Mouse (Mus musculus): Measurements from ENCODE around the gene Acaca. TPM values are rescaled to one million over a fixed set of nuclear protein-coding genes. Genes with fewer than 3 reads are reported as not detected.

Gene Acaca
- polyA plus RNA-seq, 1 experiment: 1,135 TPM

GRCm38 (mm10) chr11:84243562-84243961 lies 114.1 kb downstream of the Acaca start:
- Histone ChIP-seq H3K4me1 (ENCODE audit: control insufficient read depth, insufficient read depth, insufficient read length, low read length) (no peaks in the 10 kb centered on the region), H3K27ac (replicated peaks; ENCODE audit: low read depth, low read length) (no peak overlapping the region), H3K4me3 (ENCODE audit: insufficient read depth, low read depth, low read length) (no peak overlapping the region)

DNA sequence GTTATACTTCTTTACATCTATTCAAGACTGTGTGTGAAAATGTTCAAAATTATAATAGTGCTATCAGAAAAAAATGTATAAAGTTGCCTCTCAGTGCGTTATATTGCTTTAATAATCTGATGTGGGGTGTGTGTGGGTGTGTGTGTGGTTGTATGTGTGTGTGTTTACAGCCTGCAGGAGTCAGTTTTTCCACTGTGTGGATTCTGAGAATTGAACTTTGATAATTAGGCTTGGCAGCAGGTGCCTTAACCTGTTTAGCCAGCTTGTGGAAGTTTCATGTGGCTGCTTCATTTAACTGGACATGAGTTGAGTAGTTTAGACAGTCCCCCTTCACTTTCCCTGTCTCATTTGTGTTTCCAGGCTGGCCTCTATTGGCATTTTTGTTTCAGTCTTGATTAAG lies 117.9 kb downstream of the Acaca start:
- H3K4me3 ChIP-seq (ENCODE audit: insufficient read depth, low read depth, low read length): no peak overlapping the region
- no peaks in the 10 kb centered on the region for H3K4me1 ChIP-seq (ENCODE audit: control insufficient read depth, insufficient read depth, insufficient read length, low read length)
- H3K27ac ChIP-seq (replicated peaks; ENCODE audit: low read depth, low read length): no peak overlapping the region

GRCm38 (mm10) chr11:84251170-84251569 lies 121.7 kb downstream of the Acaca start:
- Histone ChIP-seq H3K4me3 (ENCODE audit: insufficient read depth, low read depth, low read length) (no peak overlapping the region), H3K27ac (replicated peaks; ENCODE audit: low read depth, low read length) (no peak overlapping the region), H3K4me1 (ENCODE audit: control insufficient read depth, insufficient read depth, insufficient read length, low read length) (no peaks in the 10 kb centered on the region)

DNA sequence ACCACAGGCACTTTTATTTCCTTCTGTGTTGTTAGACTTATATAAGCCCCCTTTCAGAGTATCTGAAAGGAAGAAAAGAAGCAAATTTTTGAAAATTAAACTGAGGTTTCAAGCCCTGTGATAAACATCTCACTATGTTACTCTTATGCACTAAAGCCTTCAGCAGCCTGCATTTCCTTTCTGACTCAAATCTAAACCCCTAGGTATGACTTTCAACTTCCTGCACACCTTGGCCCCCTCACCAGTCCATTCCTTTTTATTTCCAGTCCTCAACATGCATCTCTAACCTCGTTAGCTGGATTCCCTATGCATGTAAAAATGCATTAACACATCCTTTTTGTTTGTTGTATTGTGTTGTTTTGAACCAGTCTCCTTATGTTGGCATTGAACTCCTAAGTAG lies 123.0 kb downstream of the Acaca start:
- H3K4me1 ChIP-seq (ENCODE audit: control insufficient read depth, insufficient read depth, insufficient read length, low read length): no peaks in the 10 kb centered on the region
- no peak overlapping the region for H3K27ac ChIP-seq (replicated peaks; ENCODE audit: low read depth, low read length)
- no peak overlapping the region for H3K4me3 ChIP-seq (ENCODE audit: insufficient read depth, low read depth, low read length)

DNA sequence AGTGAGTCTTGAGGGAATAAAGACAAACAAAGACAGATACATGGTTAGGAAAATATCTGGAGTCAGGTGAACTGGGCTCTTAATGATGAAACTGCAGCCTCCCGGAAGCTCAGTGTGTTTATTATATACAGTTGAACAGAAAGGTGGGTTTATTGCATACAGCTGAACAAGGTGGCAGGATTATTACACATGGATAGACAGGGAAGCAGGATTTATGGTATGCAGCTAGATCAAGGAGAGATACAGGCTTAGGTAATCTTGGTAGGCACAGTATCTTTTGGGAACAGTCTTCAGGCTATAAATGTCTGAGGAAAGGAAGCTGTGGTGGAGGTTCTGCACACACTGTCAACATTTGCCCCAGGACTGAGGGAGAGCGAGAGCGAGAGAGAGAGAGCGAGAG lies 126.4 kb downstream of the Acaca start:
- Histone ChIP-seq H3K27ac (replicated peaks; ENCODE audit: low read depth, low read length) (no peak overlapping the region), H3K4me3 (ENCODE audit: insufficient read depth, low read depth, low read length) (no peak overlapping the region), H3K4me1 (ENCODE audit: control insufficient read depth, insufficient read depth, insufficient read length, low read length) (no peaks in the 10 kb centered on the region)

DNA sequence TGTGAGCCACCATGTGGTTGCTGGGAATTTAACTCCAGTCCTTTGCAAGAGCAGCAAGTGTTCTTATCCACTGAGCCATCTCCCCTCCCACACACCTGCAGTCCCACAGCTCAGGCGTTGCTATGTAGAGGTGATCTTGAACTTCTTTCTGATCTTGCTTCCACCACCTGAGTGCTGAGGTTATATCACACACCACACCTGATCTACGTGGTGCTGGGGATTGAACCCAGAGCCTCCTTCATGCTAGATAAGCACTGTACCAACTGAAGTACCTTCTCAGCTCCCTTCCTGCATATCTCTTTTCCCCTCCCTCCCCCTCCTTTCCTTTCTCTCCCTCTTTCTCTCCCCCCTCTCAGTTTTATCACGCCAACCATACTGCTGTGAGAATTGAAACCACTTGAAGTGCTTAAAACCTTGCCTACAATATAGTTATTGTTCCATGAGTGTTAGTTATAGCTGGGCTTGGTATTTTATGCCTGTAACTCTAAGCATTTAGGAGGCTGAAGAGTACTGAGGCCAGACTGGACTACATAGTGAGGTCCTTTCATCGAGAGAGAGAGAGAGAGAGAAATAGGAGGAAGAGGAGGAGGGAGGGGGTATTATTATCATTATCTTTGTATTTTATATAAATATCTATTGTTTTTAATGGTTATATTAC lies 128.7 kb downstream of the Acaca start:
- no peaks in the 10 kb centered on the region for H3K4me1 ChIP-seq (ENCODE audit: control insufficient read depth, insufficient read depth, insufficient read length, low read length)

DNA sequence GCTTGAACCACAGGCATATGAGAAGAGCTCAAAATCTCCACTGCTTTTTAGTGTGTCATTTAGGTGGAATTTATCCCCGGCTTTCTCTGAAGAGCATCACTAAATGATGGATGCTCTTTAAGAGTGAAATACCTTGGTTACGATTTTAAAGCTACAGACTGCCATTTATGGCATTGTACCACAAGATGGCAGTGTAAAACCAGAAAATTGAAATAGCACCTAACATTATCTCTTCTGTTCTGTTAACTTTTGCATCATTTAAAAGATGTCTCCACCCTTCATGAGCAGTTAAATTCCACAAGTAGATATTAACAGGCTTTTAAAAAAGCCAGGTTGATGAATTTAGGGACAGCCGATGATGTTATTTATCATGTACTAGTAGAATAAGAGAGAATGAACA lies 135.0 kb downstream of the Acaca start:
- Histone ChIP-seq H3K4me3 (ENCODE audit: insufficient read depth, low read depth, low read length) (no peak overlapping the region), H3K27ac (replicated peaks; ENCODE audit: low read depth, low read length) (no peak overlapping the region), H3K4me1 (ENCODE audit: control insufficient read depth, insufficient read depth, insufficient read length, low read length) (no peaks in the 10 kb centered on the region)

More for the DNA sequence above, 128.7 kb downstream of the Acaca start:
- no peak overlapping the region for H3K27ac ChIP-seq (replicated peaks; ENCODE audit: low read depth, low read length)
- H3K4me3 ChIP-seq (ENCODE audit: insufficient read depth, low read depth, low read length): no peak overlapping the region

GRCm38 (mm10) chr11:84268068-84268467 lies 138.6 kb downstream of the Acaca start:
- Histone ChIP-seq H3K4me1 (ENCODE audit: control insufficient read depth, insufficient read depth, insufficient read length, low read length) (no peaks in the 10 kb centered on the region), H3K4me3 (ENCODE audit: insufficient read depth, low read depth, low read length) (no peak overlapping the region), H3K27ac (replicated peaks; ENCODE audit: low read depth, low read length) (no peak overlapping the region)

GRCm38 (mm10) chr11:84270511-84270910 lies 141.0 kb downstream of the Acaca start:
- H3K4me3 ChIP-seq (ENCODE audit: insufficient read depth, low read depth, low read length): no peak overlapping the region
- H3K4me1 ChIP-seq (ENCODE audit: control insufficient read depth, insufficient read depth, insufficient read length, low read length): no peaks in the 10 kb centered on the region
- H3K27ac ChIP-seq (replicated peaks; ENCODE audit: low read depth, low read length): no peak overlapping the region

GRCm38 (mm10) chr11:84271948-84272347 lies 142.5 kb downstream of the Acaca start:
- Histone ChIP-seq H3K27ac (replicated peaks; ENCODE audit: low read depth, low read length) (no peak overlapping the region), H3K4me1 (ENCODE audit: control insufficient read depth, insufficient read depth, insufficient read length, low read length) (no peaks in the 10 kb centered on the region), H3K4me3 (ENCODE audit: insufficient read depth, low read depth, low read length) (no peak overlapping the region)

GRCm38 (mm10) chr11:84272574-84272973 lies 143.1 kb downstream of the Acaca start:
- no peaks in the 10 kb centered on the region for H3K4me1 ChIP-seq (ENCODE audit: control insufficient read depth, insufficient read depth, insufficient read length, low read length)
- no peak overlapping the region for H3K4me3 ChIP-seq (ENCODE audit: insufficient read depth, low read depth, low read length)
- no peak overlapping the region for H3K27ac ChIP-seq (replicated peaks; ENCODE audit: low read depth, low read length)

GRCm38 (mm10) chr11:84276979-84277378 lies 147.5 kb downstream of the Acaca start:
- Histone ChIP-seq H3K4me3 (ENCODE audit: insufficient read depth, low read depth, low read length) (no peak overlapping the region), H3K27ac (replicated peaks; ENCODE audit: low read depth, low read length) (no peak overlapping the region), H3K4me1 (ENCODE audit: control insufficient read depth, insufficient read depth, insufficient read length, low read length) (no peaks in the 10 kb centered on the region)

GRCm38 (mm10) chr11:84281280-84281679 lies 151.8 kb downstream of the Acaca start:
- Histone ChIP-seq H3K4me3 (ENCODE audit: insufficient read depth, low read depth, low read length) (no peak overlapping the region), H3K4me1 (ENCODE audit: control insufficient read depth, insufficient read depth, insufficient read length, low read length) (no peaks in the 10 kb centered on the region), H3K27ac (replicated peaks; ENCODE audit: low read depth, low read length) (no peak overlapping the region)

- no peak overlapping the region for H3K4me3 ChIP-seq (ENCODE audit: insufficient read depth, low read depth, low read length)
- no peaks in the 10 kb centered on the region for H3K4me1 ChIP-seq (ENCODE audit: control insufficient read depth, insufficient read depth, insufficient read length, low read length)
- no peak overlapping the region for H3K27ac ChIP-seq (replicated peaks; ENCODE audit: low read depth, low read length)
Measured at GRCm38 (mm10) chr11:84282944-84283703, 153.7 kb downstream of the Acaca start.

DNA sequence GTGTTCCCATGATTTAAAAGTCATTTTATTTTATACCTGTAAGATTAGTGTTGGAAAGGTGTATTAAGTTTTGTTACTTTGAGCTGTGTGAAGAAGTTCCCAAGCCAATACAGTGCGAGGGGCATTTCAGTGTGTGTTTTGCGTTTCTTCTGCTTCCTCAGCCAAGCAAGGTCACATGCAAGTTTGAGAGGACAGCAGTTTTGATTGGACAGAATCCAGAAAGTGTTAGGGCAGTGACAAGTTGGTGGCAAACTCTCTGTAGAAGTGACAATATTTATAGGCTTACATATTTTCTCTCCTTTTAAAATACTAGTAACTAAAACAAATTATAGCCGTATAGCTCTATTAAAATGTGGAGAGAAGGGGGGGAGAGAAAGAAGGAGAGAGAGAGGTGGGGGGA lies 161.3 kb downstream of the Acaca start:
- Histone ChIP-seq H3K4me1 (ENCODE audit: control insufficient read depth, insufficient read depth, insufficient read length, low read length) (no peaks in the 10 kb centered on the region), H3K27ac (replicated peaks; ENCODE audit: low read depth, low read length) (no peak overlapping the region), H3K4me3 (ENCODE audit: insufficient read depth, low read depth, low read length) (no peak overlapping the region)

DNA sequence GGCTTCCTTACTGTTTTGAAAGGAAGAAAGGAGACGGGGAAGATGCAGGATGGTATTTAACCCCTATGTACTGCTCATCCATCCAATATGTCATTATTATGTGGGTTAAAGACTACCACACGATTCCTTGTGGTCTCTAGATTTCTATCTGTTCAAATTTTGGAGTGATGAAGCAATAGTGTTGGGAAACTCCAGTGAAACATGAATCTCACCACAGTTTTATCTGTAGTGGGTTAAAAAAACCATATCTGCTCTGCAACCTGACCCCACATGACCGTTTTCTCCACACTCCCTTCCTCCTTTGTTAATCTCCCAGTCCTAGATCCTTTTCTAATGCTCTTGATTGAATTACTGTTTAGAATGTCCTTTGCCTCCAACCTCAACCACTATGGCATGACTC lies 163.1 kb downstream of the Acaca start:
- Histone ChIP-seq H3K27ac (replicated peaks; ENCODE audit: low read depth, low read length) (no peak overlapping the region), H3K4me3 (ENCODE audit: insufficient read depth, low read depth, low read length) (no peak overlapping the region), H3K4me1 (ENCODE audit: control insufficient read depth, insufficient read depth, insufficient read length, low read length) (no peaks in the 10 kb centered on the region)
